Mouse (Mus musculus): ENCODE measurements at regions not wholly inside any gene's neighbourhood (a gene's known extent, or its start where the extent isn't known, plus 50 kb on each side); places are given as distances from the start of the nearest gene placed in this dataset.

DNA sequence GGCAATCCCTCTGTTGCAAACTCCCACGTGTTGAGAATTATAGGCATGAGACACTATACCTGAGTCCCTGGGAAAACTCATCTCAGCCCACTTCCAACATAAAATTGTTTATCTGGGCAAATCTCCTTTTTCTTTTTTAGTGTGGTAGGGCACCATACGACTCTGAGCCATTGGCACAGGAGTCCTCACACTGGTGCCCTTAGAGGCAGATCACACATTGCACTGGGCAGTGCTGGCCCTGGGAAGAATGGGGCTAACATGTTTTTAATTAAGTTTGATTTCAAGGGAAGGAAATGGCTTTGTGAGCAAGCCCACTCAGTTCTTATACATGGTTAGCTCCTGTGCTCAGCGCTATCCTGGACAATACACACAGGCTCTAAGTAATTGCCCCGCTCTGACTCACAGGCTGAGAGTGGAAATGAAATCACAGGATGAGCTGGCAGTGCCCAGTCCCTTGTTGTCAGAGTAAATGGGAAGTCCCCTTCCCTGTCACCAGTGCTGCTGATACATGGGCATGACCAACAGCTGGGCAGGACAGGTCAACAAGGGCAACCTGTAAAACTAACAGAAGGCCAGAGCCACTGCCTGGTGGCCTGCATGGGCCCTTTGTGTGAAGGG lies 463.6 kb upstream of the Kif2a start:
- ATAC-seq (replicated peaks in 1 of 2; ENCODE audit: insufficient read depth in 1 of 2, low FRiP score in 2 of 2, low TSS enrichment in 1 of 2, low read depth in 1 of 2, poor library complexity in 2 of 2, severe bottlenecking in 2 of 2): 0 out of 4 replicates have a peak, but pooled peaks of 1 of the 2 experiments have one; percentile 7

DNA sequence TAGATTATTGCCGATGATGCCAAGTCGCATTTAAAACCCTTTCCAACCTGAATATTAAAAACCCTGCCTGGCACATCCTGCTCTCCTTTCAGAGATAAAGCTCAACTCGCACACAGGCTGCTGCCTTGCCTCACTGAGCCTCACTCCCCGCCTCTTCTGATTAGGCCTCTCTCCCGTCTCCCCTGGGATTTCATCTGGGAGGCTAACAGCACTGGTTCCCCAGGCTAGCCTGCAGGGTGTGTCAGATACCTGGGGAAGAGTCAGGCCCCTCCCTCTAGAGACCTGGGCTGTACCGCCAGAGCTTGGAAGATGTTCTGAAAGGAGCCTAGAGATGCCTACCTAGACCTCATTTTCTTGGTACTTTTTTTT lies 462.7 kb upstream of the Kif2a start:
- no peak for ATAC-seq (replicated peaks in 1 of 2; ENCODE audit: insufficient read depth in 1 of 2, low FRiP score in 2 of 2, low TSS enrichment in 1 of 2, low read depth in 1 of 2, poor library complexity in 2 of 2, severe bottlenecking in 2 of 2)

DNA sequence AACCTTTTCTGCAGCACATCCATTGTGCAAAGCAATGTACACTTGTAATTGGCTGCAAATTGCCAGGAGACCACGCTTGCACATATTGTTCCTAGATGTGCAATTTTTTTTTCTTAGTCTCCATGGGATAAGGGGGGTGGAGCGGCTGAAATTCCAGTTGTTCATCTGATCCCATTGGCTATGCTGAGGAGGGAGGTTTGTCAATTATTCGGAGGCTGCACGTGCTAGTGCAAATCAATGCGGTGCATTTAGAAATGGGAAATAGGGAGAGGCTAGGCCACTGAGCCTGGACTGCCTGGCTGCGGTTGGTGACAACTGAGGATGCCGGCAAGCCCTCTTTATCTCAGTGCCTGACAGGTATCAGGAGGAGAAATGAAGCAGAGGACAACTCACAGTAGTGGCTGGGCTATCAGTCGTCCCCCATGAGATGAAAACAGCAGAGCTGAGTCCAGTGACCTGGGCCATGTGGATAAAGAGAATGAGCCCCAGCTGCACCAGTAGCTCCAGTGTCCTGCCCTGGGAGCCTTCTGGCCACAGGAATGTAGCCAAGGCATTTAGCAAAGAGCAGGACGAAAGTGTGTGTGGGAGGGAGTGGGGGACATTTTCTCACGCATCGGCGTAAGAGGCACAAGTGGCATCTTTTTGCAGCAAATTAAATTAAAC lies 462.2 kb upstream of the Kif2a start:
- no peak for ATAC-seq (replicated peaks in 1 of 2; ENCODE audit: insufficient read depth in 1 of 2, low FRiP score in 2 of 2, low TSS enrichment in 1 of 2, low read depth in 1 of 2, poor library complexity in 2 of 2, severe bottlenecking in 2 of 2)

DNA sequence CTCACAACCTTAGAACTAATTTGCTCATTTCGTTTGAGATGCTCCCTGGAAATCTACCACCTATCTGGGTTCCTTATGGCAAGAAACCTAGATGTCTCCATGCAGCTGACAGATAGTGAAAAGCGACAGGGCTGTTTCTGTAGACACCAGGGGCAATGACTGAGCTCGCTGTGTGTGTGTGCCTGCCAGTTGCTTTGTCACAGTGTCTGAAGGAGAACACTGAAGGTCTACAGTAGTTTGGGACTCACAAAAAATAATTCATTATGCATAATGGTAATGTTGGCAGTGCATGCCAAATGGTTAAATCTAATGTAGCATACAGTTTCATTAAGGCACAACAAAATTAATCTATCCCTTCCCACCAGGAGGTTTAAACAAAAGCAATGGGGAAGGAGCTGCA lies 453.2 kb upstream of the Kif2a start:
- ATAC-seq (replicated peaks in 1 of 2; ENCODE audit: insufficient read depth in 1 of 2, low FRiP score in 2 of 2, low TSS enrichment in 1 of 2, low read depth in 1 of 2, poor library complexity in 2 of 2, severe bottlenecking in 2 of 2): no peak

DNA sequence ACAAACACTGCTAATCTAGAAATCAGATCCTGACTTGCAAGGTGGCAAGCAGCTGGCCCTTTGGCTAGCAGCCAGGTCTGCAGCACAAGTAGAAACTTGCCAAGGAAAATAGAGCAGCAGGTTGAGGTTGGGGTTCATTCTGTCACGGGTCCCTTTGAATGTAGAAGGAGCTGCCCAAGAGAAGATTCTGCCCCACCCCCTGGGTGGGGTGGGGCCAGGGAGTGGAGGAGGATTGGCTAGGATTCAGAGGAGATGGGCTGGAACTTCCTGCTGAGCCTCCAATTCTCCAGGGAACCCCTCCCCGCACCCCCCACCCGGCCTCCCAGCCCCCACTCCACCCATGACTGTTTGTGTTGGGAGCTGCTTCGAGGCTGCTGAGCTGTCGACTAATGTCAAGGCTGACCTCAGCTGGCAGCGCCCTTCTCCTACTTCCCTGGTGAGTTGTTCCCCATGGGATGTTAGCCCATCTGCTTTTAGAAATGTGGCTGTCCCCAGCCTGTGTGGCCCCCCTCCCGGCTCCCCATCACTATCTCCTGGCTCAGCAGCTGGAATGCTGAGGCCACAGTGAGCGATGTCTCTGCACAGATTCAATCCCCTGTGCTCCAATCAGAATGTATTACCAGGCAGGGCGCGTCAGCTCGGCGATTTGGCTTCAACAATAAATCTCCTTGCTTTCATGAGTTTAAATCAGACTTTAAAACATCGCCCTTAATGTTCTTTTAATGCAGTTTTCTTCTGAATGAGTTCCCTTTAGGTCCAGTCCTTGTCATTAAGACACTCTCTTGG lies 447.8 kb upstream of the Kif2a start:
- ATAC-seq (replicated peaks in 1 of 2; ENCODE audit: insufficient read depth in 1 of 2, low FRiP score in 2 of 2, low TSS enrichment in 1 of 2, low read depth in 1 of 2, poor library complexity in 2 of 2, severe bottlenecking in 2 of 2): peak; percentile 17 to 27; a peak in 1 of 4 replicates

DNA sequence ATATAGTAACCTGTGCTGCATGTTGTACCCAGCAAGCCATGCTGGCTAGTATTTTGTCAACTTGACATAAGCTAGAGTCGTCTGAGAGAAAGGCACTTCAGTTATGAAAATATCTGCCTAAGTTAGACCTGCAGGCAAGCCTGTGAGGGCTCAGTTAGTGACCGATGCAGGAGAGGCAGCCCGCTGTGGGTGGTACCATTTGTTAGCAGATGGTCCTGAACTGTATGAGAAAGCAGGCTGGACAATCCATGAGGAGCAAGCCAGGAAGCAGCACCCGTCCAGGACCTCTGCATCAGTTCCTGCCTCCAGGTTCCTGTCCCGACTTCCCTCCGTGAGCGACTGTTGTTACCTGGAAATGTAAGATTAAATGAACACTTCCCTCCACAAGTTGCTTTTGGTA lies 440.9 kb upstream of the Kif2a start:
- no peak for ATAC-seq (replicated peaks in 1 of 2; ENCODE audit: insufficient read depth in 1 of 2, low FRiP score in 2 of 2, low TSS enrichment in 1 of 2, low read depth in 1 of 2, poor library complexity in 2 of 2, severe bottlenecking in 2 of 2)

DNA sequence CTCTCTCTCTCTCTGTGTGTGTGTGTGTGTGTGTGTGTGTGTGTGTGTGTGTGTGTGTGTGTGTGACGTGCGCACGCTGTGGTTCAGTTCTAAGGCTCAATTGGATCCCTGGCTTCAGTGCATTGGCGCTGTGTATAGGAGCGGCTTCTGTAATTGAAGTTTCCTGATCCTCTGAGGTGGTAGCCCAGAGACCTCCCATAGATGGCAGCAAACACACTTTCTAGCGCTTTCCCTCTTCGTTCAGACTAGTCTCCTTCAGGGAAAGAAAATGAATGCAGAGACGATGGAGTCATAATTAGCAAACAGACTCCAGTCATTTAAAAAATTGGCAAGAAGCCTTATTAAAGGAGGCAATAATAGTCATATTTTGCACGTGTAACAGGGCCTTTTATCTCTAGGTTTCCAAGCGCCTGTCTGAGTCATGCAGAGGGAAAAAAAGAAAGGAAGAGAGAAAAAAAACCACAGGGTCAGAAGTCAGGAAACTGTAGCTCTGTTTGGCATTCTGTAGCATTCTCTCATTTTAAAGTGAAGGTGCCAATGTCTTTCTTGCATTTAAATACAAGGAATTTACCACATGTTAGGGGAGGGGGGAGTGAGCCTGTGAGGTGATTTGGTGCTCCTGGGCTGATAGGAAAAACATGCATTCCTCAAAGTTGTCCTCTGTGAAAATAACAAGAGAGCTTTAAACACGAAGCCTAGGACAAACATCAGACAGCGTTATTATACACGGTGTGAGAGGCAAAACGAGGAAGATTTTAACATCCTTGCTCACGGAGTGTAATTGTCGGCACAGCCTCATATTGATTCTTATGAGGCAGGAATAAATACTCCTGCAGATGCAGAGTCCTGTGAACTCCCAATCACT lies 439.4 kb upstream of the Kif2a start:
- peak; percentile 81 to 85 for ATAC-seq (replicated peaks in 1 of 2; ENCODE audit: insufficient read depth in 1 of 2, low FRiP score in 2 of 2, low TSS enrichment in 1 of 2, low read depth in 1 of 2, poor library complexity in 2 of 2, severe bottlenecking in 2 of 2)

DNA sequence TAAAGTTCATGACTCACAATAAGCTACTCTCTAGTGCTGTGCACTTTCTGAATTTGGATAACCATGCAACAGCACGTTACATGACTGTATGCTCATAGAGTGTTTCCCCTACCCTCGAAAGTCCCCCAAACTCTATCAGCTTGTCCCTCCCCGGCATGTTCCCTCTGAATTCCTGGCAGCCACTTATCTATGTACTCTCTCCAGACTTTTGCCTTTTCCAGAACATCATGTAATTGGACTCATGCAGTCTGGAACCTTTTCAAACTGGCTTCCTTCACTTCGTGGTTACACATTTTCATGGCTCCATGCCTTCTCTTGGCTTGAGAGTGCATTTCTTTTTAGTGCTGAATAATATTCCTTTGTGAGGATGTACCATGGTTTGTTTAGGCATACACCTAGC lies 436.8 kb upstream of the Kif2a start:
- no peak for ATAC-seq (replicated peaks in 1 of 2; ENCODE audit: insufficient read depth in 1 of 2, low FRiP score in 2 of 2, low TSS enrichment in 1 of 2, low read depth in 1 of 2, poor library complexity in 2 of 2, severe bottlenecking in 2 of 2)

DNA sequence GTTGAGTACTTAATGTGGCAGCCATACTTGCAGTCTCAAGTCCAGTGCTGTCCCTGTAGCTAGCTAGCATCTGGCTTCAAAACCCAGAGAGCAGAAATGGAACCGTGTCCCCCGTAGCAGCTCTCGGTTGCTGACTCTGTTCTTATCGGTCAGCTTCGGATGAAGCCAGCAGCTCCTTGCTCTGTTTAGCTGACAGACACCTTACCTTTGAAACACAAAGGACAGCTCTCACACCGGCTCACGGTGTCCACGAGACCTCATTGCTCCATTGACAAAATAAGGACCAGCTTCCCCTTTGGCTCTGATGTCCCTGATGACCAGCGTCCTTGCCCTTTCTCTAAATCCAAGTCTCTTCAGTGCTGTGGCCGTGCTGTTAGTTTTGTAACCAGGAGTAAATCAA lies 435.3 kb upstream of the Kif2a start:
- no peak for ATAC-seq (replicated peaks in 1 of 2; ENCODE audit: insufficient read depth in 1 of 2, low FRiP score in 2 of 2, low TSS enrichment in 1 of 2, low read depth in 1 of 2, poor library complexity in 2 of 2, severe bottlenecking in 2 of 2)

DNA sequence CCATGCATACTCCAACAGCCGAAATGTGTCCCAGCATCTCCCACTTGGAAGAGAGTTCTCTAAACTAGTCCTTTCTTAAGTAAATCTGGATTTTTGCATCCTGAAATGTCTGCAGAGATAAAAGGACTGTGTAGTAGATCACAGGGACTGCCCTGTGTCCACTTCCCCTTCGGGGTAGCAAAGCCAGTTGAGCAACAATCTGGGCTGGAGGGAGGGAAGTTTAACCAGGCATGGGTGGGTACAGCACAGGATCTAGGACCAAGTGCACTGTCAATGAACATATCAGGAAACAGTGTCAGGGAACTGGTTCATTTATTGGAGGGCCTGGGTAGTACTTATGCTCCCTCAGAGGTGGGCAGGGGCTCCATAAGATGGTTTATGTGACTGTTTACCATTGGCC lies 434.5 kb upstream of the Kif2a start:
- ATAC-seq (replicated peaks in 1 of 2; ENCODE audit: insufficient read depth in 1 of 2, low FRiP score in 2 of 2, low TSS enrichment in 1 of 2, low read depth in 1 of 2, poor library complexity in 2 of 2, severe bottlenecking in 2 of 2): peak in 1 of 2 experiments; percentile 50; a peak in 1 of 4 replicates

DNA sequence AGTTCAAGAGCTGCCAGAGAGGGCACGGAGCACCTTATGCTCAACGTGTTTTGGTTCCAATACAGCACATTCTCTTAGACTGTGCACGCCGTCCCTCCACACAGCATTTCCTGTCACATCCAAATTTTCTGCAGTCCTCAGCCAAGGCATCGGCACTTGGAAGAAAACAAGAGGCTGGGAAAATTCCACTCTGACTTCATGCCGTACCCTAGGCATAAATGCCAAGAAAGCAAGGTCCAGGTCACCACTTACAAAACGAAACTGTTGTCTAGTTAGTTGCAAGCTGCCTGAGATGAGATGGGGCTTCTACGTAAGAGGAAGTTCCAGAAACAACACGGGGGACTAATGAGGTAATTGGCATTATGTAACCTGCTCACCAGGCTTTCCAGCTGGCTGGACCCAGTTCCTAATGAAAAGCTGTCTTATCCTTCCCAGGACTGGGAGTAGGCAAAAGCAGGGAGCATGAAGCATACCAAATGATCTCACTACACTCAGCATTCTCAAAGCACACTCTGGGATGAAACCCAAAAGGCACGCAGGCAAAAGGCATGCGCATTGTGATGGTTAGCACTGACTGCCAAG lies 427.8 kb upstream of the Kif2a start:
- peak; percentile 76 to 84 for ATAC-seq (replicated peaks in 1 of 2; ENCODE audit: insufficient read depth in 1 of 2, low FRiP score in 2 of 2, low TSS enrichment in 1 of 2, low read depth in 1 of 2, poor library complexity in 2 of 2, severe bottlenecking in 2 of 2)

DNA sequence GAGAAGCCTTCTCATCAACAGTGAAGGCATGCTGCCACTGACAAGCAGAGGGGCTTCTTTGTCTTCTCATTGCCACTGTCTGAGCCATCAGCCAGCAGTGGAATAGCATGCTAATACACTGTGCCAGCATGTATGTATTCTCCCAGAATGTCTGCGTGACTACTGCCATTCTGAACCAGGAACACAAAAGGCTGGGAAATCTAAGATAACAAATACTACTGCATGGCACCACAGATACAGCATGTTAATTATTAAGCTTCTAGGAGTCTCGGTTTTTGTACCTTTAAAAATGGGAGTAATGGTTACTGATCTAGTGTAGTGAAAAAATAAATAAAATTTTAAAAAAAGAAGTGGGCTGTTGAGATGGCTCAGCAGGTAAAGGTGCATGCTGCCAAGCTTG lies 425.9 kb upstream of the Kif2a start:
- ATAC-seq (replicated peaks in 1 of 2; ENCODE audit: insufficient read depth in 1 of 2, low FRiP score in 2 of 2, low TSS enrichment in 1 of 2, low read depth in 1 of 2, poor library complexity in 2 of 2, severe bottlenecking in 2 of 2): no peak

DNA sequence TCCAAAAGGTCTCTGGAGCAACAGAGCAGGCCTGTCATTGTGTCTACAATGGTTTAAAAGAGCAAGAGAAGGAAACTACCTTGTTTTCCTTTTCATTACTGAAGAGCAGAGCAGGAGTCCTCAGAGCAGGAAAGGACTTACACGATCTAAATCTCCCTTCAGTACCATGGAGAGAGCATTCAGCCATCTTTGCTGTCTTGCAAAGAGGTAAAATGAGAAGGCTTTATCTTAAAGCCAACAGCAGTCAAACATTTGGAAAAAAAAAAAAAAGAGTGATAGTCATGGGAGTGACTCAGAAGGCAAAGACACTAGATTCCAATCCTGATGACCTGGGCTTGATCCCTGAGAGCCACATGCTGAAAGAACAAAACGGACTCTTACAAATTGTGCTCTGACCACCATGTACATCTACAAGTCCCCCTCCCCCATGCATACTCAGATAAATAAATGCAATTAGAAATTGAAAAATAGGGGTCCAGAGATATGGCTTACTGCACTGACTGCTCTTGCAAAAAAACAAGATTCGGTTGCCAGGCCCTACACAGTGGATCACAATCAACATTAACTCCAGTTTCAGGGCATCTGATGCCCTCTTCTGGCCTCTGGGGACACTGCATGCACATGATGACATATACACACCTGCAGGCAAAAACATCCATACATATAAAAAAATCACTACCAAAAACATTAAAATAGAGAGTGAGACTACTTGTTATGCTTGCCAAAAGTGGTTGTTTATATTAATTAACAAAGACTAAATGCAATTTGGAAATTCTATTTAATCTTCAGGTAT lies 397.6 kb upstream of the Kif2a start:
- ATAC-seq (replicated peaks in 1 of 2; ENCODE audit: insufficient read depth in 1 of 2, low FRiP score in 2 of 2, low TSS enrichment in 1 of 2, low read depth in 1 of 2, poor library complexity in 2 of 2, severe bottlenecking in 2 of 2): no peak

DNA sequence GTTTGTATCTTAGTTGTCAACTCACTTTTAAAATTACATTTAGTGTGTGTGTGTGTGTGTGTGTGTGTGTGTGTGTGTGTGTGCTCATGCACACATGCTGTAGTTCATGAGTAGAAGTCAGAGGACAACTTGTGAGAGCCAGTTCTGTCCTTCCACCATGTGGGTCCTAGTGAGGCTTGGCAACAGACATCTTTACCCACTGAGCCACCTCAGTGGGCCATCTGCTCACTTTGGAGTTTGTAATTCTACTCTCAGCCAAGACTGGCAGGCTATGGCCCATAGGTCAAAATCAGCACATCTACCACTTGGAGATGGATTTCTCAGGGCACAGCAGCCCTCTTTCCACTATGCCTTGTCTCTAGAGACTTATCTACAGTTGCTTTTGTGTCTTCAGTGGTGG lies 388.3 kb upstream of the Kif2a start:
- no peak for ATAC-seq (replicated peaks in 1 of 2; ENCODE audit: insufficient read depth in 1 of 2, low FRiP score in 2 of 2, low TSS enrichment in 1 of 2, low read depth in 1 of 2, poor library complexity in 2 of 2, severe bottlenecking in 2 of 2)

DNA sequence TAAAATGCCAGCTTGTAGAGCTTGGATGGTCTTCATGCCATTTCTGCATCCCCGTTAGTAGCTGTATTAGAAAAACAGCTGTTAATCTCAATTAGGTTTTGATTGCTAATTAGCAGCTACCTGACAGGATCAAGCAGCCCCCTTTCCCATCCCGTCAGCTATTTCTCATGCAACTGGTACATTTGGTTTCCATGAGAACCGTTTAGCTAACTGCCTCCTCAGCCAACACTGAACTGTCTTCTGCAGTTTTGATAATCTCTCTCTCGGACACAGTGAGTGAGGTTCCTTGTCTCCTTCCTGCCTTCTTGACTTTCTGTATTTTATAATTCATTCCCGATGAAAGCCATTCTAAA lies 385.7 kb upstream of the Kif2a start:
- ATAC-seq (replicated peaks in 1 of 2; ENCODE audit: insufficient read depth in 1 of 2, low FRiP score in 2 of 2, low TSS enrichment in 1 of 2, low read depth in 1 of 2, poor library complexity in 2 of 2, severe bottlenecking in 2 of 2): no peak

DNA sequence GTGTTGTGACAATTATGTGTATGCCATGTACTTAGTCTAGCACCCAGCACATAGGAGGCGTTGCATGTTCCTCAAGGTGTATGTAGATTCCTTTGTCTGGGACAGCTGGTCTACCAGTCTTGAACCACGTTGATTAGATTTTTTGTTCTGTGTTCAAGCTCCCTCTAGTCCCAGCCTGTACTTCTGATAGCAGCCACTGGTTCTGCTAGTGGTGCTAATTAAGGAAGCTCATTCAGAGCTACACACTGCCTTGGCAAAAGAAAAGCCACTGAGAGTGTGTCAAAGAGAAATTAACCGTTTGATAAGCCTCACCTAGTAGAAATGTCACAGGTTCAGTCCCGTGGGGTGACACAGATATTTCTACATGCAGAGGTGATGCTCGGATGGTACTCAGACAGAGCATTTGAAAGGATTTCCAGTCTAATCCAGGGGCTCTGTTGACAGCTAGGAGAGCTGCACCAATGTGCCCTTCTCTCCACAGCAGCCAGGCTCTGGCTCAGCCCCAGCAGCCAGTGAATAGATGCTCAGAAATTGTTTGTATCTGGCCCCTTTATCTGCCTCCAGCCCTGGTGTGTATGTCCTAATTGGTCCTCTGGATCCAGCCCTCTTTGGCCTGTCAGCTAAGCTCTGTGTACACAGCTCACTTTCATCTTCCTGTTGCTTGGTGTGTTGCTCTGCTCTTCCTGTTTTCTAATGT lies 385.2 kb upstream of the Kif2a start:
- no peak for ATAC-seq (replicated peaks in 1 of 2; ENCODE audit: insufficient read depth in 1 of 2, low FRiP score in 2 of 2, low TSS enrichment in 1 of 2, low read depth in 1 of 2, poor library complexity in 2 of 2, severe bottlenecking in 2 of 2)
